Mouse (Mus musculus): ENCODE results near the gene Orc2.

DNA sequence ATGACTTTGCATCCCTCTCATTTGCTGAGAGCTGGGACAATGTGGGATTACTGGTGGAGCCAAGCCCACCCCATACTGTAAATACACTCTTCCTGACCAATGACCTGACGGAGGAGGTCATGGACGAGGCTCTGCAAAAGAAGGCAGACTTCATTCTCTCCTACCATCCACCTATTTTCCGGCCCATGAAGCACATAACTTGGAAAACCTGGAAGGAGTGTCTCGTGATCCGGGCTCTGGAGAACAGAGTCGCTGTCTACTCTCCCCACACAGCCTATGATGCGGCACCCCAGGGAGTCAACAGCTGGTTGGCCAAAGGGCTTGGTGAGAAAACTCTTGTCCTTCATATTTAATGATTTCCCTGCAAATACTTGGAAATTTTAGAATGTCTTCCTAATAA is 57.1 kb downstream of the Orc2 start:
- TF ChIP-seq CTCF (IDR thresholded peaks at IDR 0.05; ENCODE audit: low read depth) (no peak), EP300 (optimal IDR thresholded peaks at IDR 0.05) (no peak)
